Mouse (Mus musculus): Measurements from ENCODE around the gene Oasl2. TPM values are rescaled to one million over a fixed set of nuclear protein-coding genes. Genes with fewer than 3 reads are reported as not detected.

The Oasl2 gene
- polyA plus RNA-seq, 2 experiments = 1.3 to 2.1 TPM

- H3K36me3 ChIP-seq (replicated peaks; ENCODE audit: control insufficient read depth, insufficient read depth, low read depth) = no peaks in the 10 kb centered on the region
- no peak for ATAC-seq (ENCODE audit: insufficient read depth)
- no peak overlapping the region for H3K4me2 ChIP-seq (ENCODE audit: low read depth)
- H3K9ac ChIP-seq (replicated peaks) = no peak overlapping the region
- TF ChIP-seq CTCF (IDR thresholded peaks at IDR 0.05; ENCODE audit: low read depth) (no peak), EP300 (IDR thresholded peaks at IDR 0.05; ENCODE audit: low read depth) (no peak)
- H3K27me3 ChIP-seq (ENCODE audit: control insufficient read depth, insufficient read depth, low read length) = no peaks in the 10 kb centered on the region; the same call in 1 of the 2 replicates
- no peaks in the 10 kb centered on the region for H3K4me1 ChIP-seq (replicated peaks; ENCODE audit: control insufficient read depth in 2 of 2, insufficient read depth in 2 of 2, low read length in 1 of 2)
- H3K27ac ChIP-seq = no peak overlapping the region
- no peak for DNase-seq (ENCODE audit: low read depth in 3 of 3, low spot score in 3 of 3)
- WGBS (ENCODE audit: insufficient replicate concordance) = 53% methylated on average over 6 of the region's 6 CpGs
- no peak overlapping the region for H3K4me3 ChIP-seq (ENCODE audit: insufficient read depth in 1 of 2, low read depth in 2 of 2, low read length in 2 of 2)
- H3K9me3 ChIP-seq (ENCODE audit: control insufficient read depth, low read length) = no peaks in the 10 kb centered on the region
Measured at GRCm38 (mm10) chr5:114861730-114862129, 35.0 kb upstream of the Oasl2 start.

GRCm38 (mm10) chr5:114864813-114865212, 31.9 kb upstream of the Oasl2 start:
- Histone ChIP-seq H3K4me1 (replicated peaks; ENCODE audit: control insufficient read depth in 2 of 2, insufficient read depth in 2 of 2, low read length in 1 of 2) (no peaks in the 10 kb centered on the region), H3K9me3 (ENCODE audit: control insufficient read depth, low read length) (no peaks in the 10 kb centered on the region; the same call in 1 of the 2 replicates), H3K27ac (no peak overlapping the region), H3K4me2 (ENCODE audit: low read depth) (no peak overlapping the region), H3K36me3 (replicated peaks; ENCODE audit: control insufficient read depth, insufficient read depth, low read depth) (no peaks in the 10 kb centered on the region), H3K9ac (replicated peaks) (no peak overlapping the region), H3K27me3 (ENCODE audit: control insufficient read depth, insufficient read depth, low read length) (no peaks in the 10 kb centered on the region), H3K4me3 (ENCODE audit: insufficient read depth in 1 of 2, low read depth in 2 of 2, low read length in 2 of 2) (no peak overlapping the region)
- WGBS (ENCODE audit: insufficient replicate concordance) = 68% methylated on average over 7 of the region's 7 CpGs
- TF ChIP-seq EP300 (IDR thresholded peaks at IDR 0.05; ENCODE audit: low read depth) (no peak), CTCF (IDR thresholded peaks at IDR 0.05; ENCODE audit: low read depth) (no peak)
- ATAC-seq (ENCODE audit: insufficient read depth) (no peak), DNase-seq (ENCODE audit: low read depth in 3 of 3, low spot score in 3 of 3) (no peak)

DNA sequence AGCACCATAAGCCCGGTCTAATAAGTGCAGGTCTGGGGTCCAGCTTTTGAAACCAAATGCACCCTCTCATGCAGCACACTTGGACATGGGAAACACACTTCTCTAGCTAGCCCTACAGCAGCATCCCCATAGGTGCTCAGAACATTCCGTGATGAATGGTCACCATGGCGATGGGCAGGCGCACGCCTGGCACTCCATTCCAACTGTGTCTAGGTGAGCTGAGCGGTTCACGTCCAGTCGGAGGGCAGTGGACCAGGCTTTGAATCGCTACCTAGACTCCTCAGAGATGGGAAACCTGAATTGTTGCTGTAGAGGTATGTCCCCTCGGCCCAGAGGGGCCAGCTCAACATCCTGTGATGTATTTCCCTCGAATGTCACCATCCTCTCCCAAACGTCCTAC, 31.5 kb upstream of the Oasl2 start:
- Histone ChIP-seq H3K9ac (replicated peaks) (no peak overlapping the region), H3K4me3 (ENCODE audit: insufficient read depth in 1 of 2, low read depth in 2 of 2, low read length in 2 of 2) (no peak overlapping the region), H3K4me1 (replicated peaks; ENCODE audit: control insufficient read depth in 2 of 2, insufficient read depth in 2 of 2, low read length in 1 of 2) (no peaks in the 10 kb centered on the region), H3K9me3 (ENCODE audit: control insufficient read depth, low read length) (no peaks in the 10 kb centered on the region; the same call in 1 of the 2 replicates), H3K36me3 (replicated peaks; ENCODE audit: control insufficient read depth, insufficient read depth, low read depth) (no peaks in the 10 kb centered on the region), H3K4me2 (ENCODE audit: low read depth) (no peak overlapping the region), H3K27me3 (ENCODE audit: control insufficient read depth, insufficient read depth, low read length) (no peaks in the 10 kb centered on the region), H3K27ac (no peak overlapping the region)
- no peak for DNase-seq (ENCODE audit: low read depth in 3 of 3, low spot score in 3 of 3)
- 74% methylated on average over 12 of the region's 12 CpGs for WGBS (ENCODE audit: insufficient replicate concordance)
- no peak for ATAC-seq (ENCODE audit: insufficient read depth)
- no peak for TF ChIP-seq CTCF (IDR thresholded peaks at IDR 0.05; ENCODE audit: low read depth)
- TF ChIP-seq EP300 (IDR thresholded peaks at IDR 0.05; ENCODE audit: low read depth) = no peak

GRCm38 (mm10) chr5:114875858-114876257, 20.9 kb upstream of the Oasl2 start:
- no peak overlapping the region for H3K4me2 ChIP-seq (ENCODE audit: low read depth)
- no peak for ATAC-seq (ENCODE audit: insufficient read depth)
- no peak for DNase-seq (ENCODE audit: low read depth in 3 of 3, low spot score in 3 of 3)

DNA sequence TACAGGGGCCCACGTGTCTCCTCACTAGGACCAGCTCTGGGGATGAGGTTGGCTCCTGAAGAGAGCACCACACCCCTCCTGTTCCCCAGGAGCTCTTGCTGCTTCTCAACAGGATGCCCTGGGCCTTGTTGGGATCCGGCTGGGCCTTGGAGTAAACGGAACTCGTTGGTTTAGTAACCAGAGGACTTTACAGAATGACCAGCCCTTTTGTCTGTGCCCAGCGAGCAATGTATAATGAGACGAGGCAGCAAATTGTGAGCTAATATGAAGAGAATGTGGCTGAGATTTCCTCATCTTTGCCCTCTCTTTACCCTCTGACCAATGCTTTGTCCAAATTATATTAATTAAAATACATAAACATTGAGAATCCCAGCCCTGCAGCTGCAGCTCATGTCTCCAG, 20.4 kb upstream of the Oasl2 start:
- ATAC-seq (ENCODE audit: insufficient read depth) = no peak
- H3K36me3 ChIP-seq (replicated peaks; ENCODE audit: control insufficient read depth, insufficient read depth, low read depth) = no peaks in the 10 kb centered on the region
- H3K9ac ChIP-seq (replicated peaks) = no peak overlapping the region
- no peak overlapping the region for H3K4me3 ChIP-seq (ENCODE audit: insufficient read depth in 1 of 2, low read depth in 2 of 2, low read length in 2 of 2)
- H3K27ac ChIP-seq = no peak overlapping the region
- 56% methylated on average over 6 of the region's 6 CpGs for WGBS (ENCODE audit: insufficient replicate concordance)
- no peak for DNase-seq (ENCODE audit: low read depth in 3 of 3, low spot score in 3 of 3)
- H3K4me1 ChIP-seq (replicated peaks; ENCODE audit: control insufficient read depth in 2 of 2, insufficient read depth in 2 of 2, low read length in 1 of 2) = no peaks in the 10 kb centered on the region
- no peaks in the 10 kb centered on the region for H3K9me3 ChIP-seq (ENCODE audit: control insufficient read depth, low read length)
- H3K27me3 ChIP-seq (ENCODE audit: control insufficient read depth, insufficient read depth, low read length) = no peaks in the 10 kb centered on the region
- TF ChIP-seq CTCF (IDR thresholded peaks at IDR 0.05; ENCODE audit: low read depth) = no peak
- H3K4me2 ChIP-seq (ENCODE audit: low read depth) = no peak overlapping the region

More at GRCm38 (mm10) chr5:114875858-114876257, 20.9 kb upstream of the Oasl2 start:
- H3K27me3 ChIP-seq (ENCODE audit: control insufficient read depth, insufficient read depth, low read length) = no peaks in the 10 kb centered on the region
- no peak overlapping the region for H3K27ac ChIP-seq
- H3K9me3 ChIP-seq (ENCODE audit: control insufficient read depth, low read length) = no peaks in the 10 kb centered on the region
- no peak for TF ChIP-seq EP300 (IDR thresholded peaks at IDR 0.05; ENCODE audit: low read depth)
- TF ChIP-seq CTCF (IDR thresholded peaks at IDR 0.05; ENCODE audit: low read depth) = peak; percentile 52
- no peak overlapping the region for H3K9ac ChIP-seq (replicated peaks)
- no peaks in the 10 kb centered on the region for H3K4me1 ChIP-seq (replicated peaks; ENCODE audit: control insufficient read depth in 2 of 2, insufficient read depth in 2 of 2, low read length in 1 of 2)
- H3K4me3 ChIP-seq (ENCODE audit: insufficient read depth in 1 of 2, low read depth in 2 of 2, low read length in 2 of 2) = no peak overlapping the region
- no peaks in the 10 kb centered on the region for H3K36me3 ChIP-seq (replicated peaks; ENCODE audit: control insufficient read depth, insufficient read depth, low read depth)
- 43% methylated on average over 6 of the region's 6 CpGs for WGBS (ENCODE audit: insufficient replicate concordance)

Measured in liver, embryonic 14.5 days (tissue).